Mouse (Mus musculus) E14TG2a.4 (cell line): Measurements from ENCODE around the gene Ttc25.

ENCODE experiments used
- CTCF ChIP-seq: conservative IDR thresholded peaks from 2 replicates; pipeline ENCODE4 v1.5.1; 2014; ENCODE audit warnings: low read length
- NANOG ChIP-seq: IDR thresholded peaks from 2 replicates; pipeline ENCODE4 v1.6.1; 2014; ENCODE audit warnings: borderline replicate concordance, low read length, mixed read lengths
- POU5F1 ChIP-seq: IDR thresholded peaks from 2 replicates; pipeline ENCODE4 v1.6.1; 2014; ENCODE audit warnings: low read length, borderline replicate concordance

- TF ChIP-seq CTCF (no peak), NANOG (no peak), POU5F1 (no peak)
Measured at GRCm38 (mm10) chr11:100584561-100584961, 39.2 kb downstream of the Ttc25 start.
